Mouse (Mus musculus): ENCODE results near the gene Olfr1136.

Gene Olfr1136

GRCm38 (mm10) chr2:87693847-87694246, at the start of gene Olfr1136:
TSS of gene Olfr1136 (minus strand) at chr2:87693947.
- DNase-seq (ENCODE audit: low read depth, low spot score), result no peak

GRCm38 (mm10) chr2:87743452-87743851, 49.7 kb upstream of the Olfr1136 start, which contains the start of gene Olfr1140:
TSS of gene Olfr1140 (plus strand) at chr2:87743752.
- DNase-seq (ENCODE audit: low read depth, low spot score), result no peak

GRCm38 (mm10) chr2:87739878-87740277, 46.1 kb upstream of the Olfr1136 start, which contains the start of gene Olfr1138:
TSS of gene Olfr1138 (minus strand) at chr2:87739978.
- DNase-seq (ENCODE audit: low read depth, low spot score), result no peak

GRCm38 (mm10) chr2:87713079-87713478, 19.3 kb upstream of the Olfr1136 start, which contains the start of gene Olfr1137:
TSS of gene Olfr1137 (minus strand) at chr2:87713179.
- DNase-seq (ENCODE audit: low read depth, low spot score), result no peak

- DNase-seq (ENCODE audit: low read depth, low spot score), result no peak
These were observed 20.2 kb downstream of the Olfr1136 start, which contains the start of gene Olfr1135 for GRCm38 (mm10) chr2:87673564-87673963. TSS of gene Olfr1135 (minus strand) at chr2:87673664.

- no peak for DNase-seq (ENCODE audit: low read depth, low spot score)
These were observed 35.4 kb downstream of the Olfr1136 start, which contains the start of gene Olfr1134 for GRCm38 (mm10) chr2:87658360-87658759. TSS of gene Olfr1134 (minus strand) at chr2:87658460.

- no peak for DNase-seq (ENCODE audit: low read depth, low spot score)
These were observed 46.5 kb downstream of the Olfr1136 start, which contains the start of gene Olfr1133 for GRCm38 (mm10) chr2:87647274-87647673. TSS of gene Olfr1133 (minus strand) at chr2:87647374.
